Mouse (Mus musculus) kidney, embryonic 14.5 days (tissue): Measurements from ENCODE around the gene H2-Q6. TPM values are rescaled to one million over a fixed set of nuclear protein-coding genes. Genes with fewer than 3 reads are reported as not detected.
"Not testable (repeated sequence)": the region's sequence is repeated elsewhere in the genome, so short reads cannot be mapped to it uniquely, and the experiment has no call there.

Source experiments
- ATAC-seq: fragments of 200-750 bp; cut with Nextera tagmentation; 2 replicates; pipeline ENCODE4 v1.8.0; 2017; ENCODE audit warnings: moderate number of reproducible peaks, mild to moderate bottlenecking, moderate TSS enrichment, moderate library complexity; ENCODE audit not compliant: low FRiP score, low TSS enrichment
- H3K27ac ChIP-seq: fragments of 300-500 bp; sonication (generic); 2 replicates; pipeline ENCODE4 v1.5.1; 2014; ENCODE audit warnings: low read depth, mild to moderate bottlenecking, low read length, moderate library complexity, mixed read lengths
- H3K27me3 ChIP-seq: fragments of 300-500 bp; sonication (generic); 2 replicates; pipeline ENCODE4 v1.6.1; 2014; ENCODE audit warnings: mild to moderate bottlenecking, low read length; ENCODE audit not compliant: control insufficient read depth, insufficient read depth
- H3K36me3 ChIP-seq: fragments of 300-500 bp; sonication (generic); 2 replicates; pipeline ENCODE4 v1.6.1; 2014; ENCODE audit warnings: low read length, mixed read lengths; ENCODE audit not compliant: control insufficient read depth, insufficient read depth
- H3K4me1 ChIP-seq: fragments of 300-500 bp; sonication (generic); 2 replicates; pipeline ENCODE4 v1.6.1; 2014; ENCODE audit warnings: low read length, mixed read lengths; ENCODE audit not compliant: control insufficient read depth, insufficient read depth
- H3K4me2 ChIP-seq: fragments of 300-500 bp; sonication (generic); replicated peaks from 2 replicates; pipeline ENCODE4 v1.6.1; 2014; ENCODE audit warnings: low read depth, mild to moderate bottlenecking, low read length
- H3K4me3 ChIP-seq: fragments of 300-500 bp; sonication (generic); 2 replicates; pipeline ENCODE4 v1.5.1; 2014; ENCODE audit warnings: mild to moderate bottlenecking, low read length
- H3K9ac ChIP-seq: fragments of 300-500 bp; sonication (generic); 2 replicates; pipeline ENCODE4 v1.6.1; 2014; ENCODE audit warnings: low read depth, mild to moderate bottlenecking, low read length, moderate library complexity
- H3K9me3 ChIP-seq: fragments of 300-500 bp; sonication (generic); 2 replicates; pipeline ENCODE4 v1.6.1; 2016; ENCODE audit warnings: low read length; ENCODE audit not compliant: control insufficient read depth
- WGBS: fragments of 180-500 bp; shearing (Covaris S2); extraction: QIAGEN DNeasy Blood & Tissue Kit; methylation state at CpG from one replicate; pipeline ENCODE4 v1.1.7; 2014; 5-methylcytosine and 5-hydroxymethylcytosine counted together
- polyA plus RNA-seq: library from polyadenylated mRNA; unstranded; fragments of >200 nt; fragmentation: Nextera tagmentation; extraction: Ambion mirVana; gene quantifications from 2 replicates; pipeline ENCODE4 v1.2.1, GENCODE M21; 2014

Gene H2-Q6
- polyA plus RNA-seq, 1 experiment from 2014 or later = 2.8 TPM

GRCm38 (mm10) chr17:35439925-35440645 lies 15.4 kb downstream of the H2-Q6 start:
- not testable (repeated sequence) for H3K4me2 ChIP-seq, H3K9me3 ChIP-seq, H3K4me3 ChIP-seq, H3K9ac ChIP-seq, ATAC-seq, H3K27me3 ChIP-seq, H3K36me3 ChIP-seq, H3K27ac ChIP-seq, H3K4me1 ChIP-seq
- WGBS = 57% methylated on average over 21 of the region's 27 CpGs

- WGBS = 88% methylated on average over 2 of the region's 2 CpGs
- not testable (repeated sequence) for H3K27me3 ChIP-seq, H3K4me3 ChIP-seq, H3K27ac ChIP-seq, H3K4me2 ChIP-seq, ATAC-seq, H3K4me1 ChIP-seq, H3K9ac ChIP-seq, H3K9me3 ChIP-seq, H3K36me3 ChIP-seq
Measured at GRCm38 (mm10) chr17:35442376-35442775, 17.7 kb downstream of the H2-Q6 start.

GRCm38 (mm10) chr17:35444510-35444909 lies 19.9 kb downstream of the H2-Q6 start:
- H3K27me3 ChIP-seq, H3K9ac ChIP-seq, H3K36me3 ChIP-seq, H3K4me1 ChIP-seq, H3K27ac ChIP-seq, H3K4me2 ChIP-seq, H3K9me3 ChIP-seq, H3K4me3 ChIP-seq, ATAC-seq: not testable (repeated sequence)
- 91% methylated on average over 2 of the region's 2 CpGs for WGBS

- no CpG with 5 or more reads among the region's 1 CpGs for WGBS
- not testable (repeated sequence) for H3K27me3 ChIP-seq, H3K4me1 ChIP-seq, H3K27ac ChIP-seq, ATAC-seq, H3K4me2 ChIP-seq, H3K9me3 ChIP-seq, H3K4me3 ChIP-seq, H3K9ac ChIP-seq, H3K36me3 ChIP-seq
Measured at GRCm38 (mm10) chr17:35458247-35458646, 33.6 kb downstream of the H2-Q6 start.

GRCm38 (mm10) chr17:35460513-35461341 lies 36.1 kb downstream of the H2-Q6 start:
- not testable (repeated sequence) for H3K27me3 ChIP-seq
- 58% methylated on average over 3 of the region's 9 CpGs for WGBS

GRCm38 (mm10) chr17:35465651-35466050 lies 41.0 kb downstream of the H2-Q6 start:
- not testable (repeated sequence) for H3K4me2 ChIP-seq, H3K4me3 ChIP-seq, ATAC-seq, H3K27ac ChIP-seq, H3K4me1 ChIP-seq, H3K9me3 ChIP-seq, H3K36me3 ChIP-seq, H3K9ac ChIP-seq
- peaks cover 23% of the 10 kb centered on the region for H3K27me3 ChIP-seq
- 6% methylated on average over 8 of the region's 8 CpGs for WGBS

More at GRCm38 (mm10) chr17:35460513-35461341, 36.1 kb downstream of the H2-Q6 start:
- H3K4me2 ChIP-seq, H3K27ac ChIP-seq, ATAC-seq, H3K4me3 ChIP-seq, H3K9me3 ChIP-seq, H3K36me3 ChIP-seq, H3K4me1 ChIP-seq, H3K9ac ChIP-seq: not testable (repeated sequence)

GRCm38 (mm10) chr17:35468936-35469335 lies 44.3 kb downstream of the H2-Q6 start:
- not testable (repeated sequence) for H3K36me3 ChIP-seq, H3K4me3 ChIP-seq, H3K27ac ChIP-seq, ATAC-seq, H3K9me3 ChIP-seq, H3K4me1 ChIP-seq, H3K4me2 ChIP-seq, H3K9ac ChIP-seq
- 61% methylated on average over 3 of the region's 3 CpGs for WGBS
- H3K27me3 ChIP-seq = peaks cover 25% of the 10 kb centered on the region

GRCm38 (mm10) chr17:35469842-35470751 lies 45.4 kb downstream of the H2-Q6 start, which contains the start of gene H2-Q10:
Gene H2-Q10, plus strand, starts transcription at chr17:35470089.
- no peak within 1 kb of the TSS for H3K27ac ChIP-seq
- 1% methylated on average over 76 of the region's 80 CpGs for whole genome bisulfite sequencing
- no peaks in the 10 kb centered on the region for H3K9me3 ChIP-seq
- peaks cover 25% of the 10 kb centered on the region for H3K27me3 ChIP-seq
- H3K36me3 ChIP-seq = no peaks in the 10 kb centered on the region
- H3K4me3 ChIP-seq = peak within 1 kb of the TSS; percentile 40
- H3K4me1 ChIP-seq = 0 out of 2 replicates have a peak, but pooled peaks cover 4% of the 10 kb centered on the region
- ATAC-seq = peak; percentile 71
- peak within 1 kb of the TSS; percentile 84 for H3K4me2 ChIP-seq
- peak within 1 kb of the TSS; percentile 37; the same call in 1 of the 2 replicates for H3K9ac ChIP-seq
